Mouse (Mus musculus) G1E (cell line): ENCODE data around the gene Cadm2.

Experiments
- CTCF ChIP-seq: IDR thresholded peaks from 2 replicates; pipeline ENCODE4 v1.5.1; 2012; ENCODE audit warnings: low read depth, low read length, inconsistent platforms, mixed read lengths
- GATA1 ChIP-seq: IDR thresholded peaks from 2 replicates; pipeline ENCODE4 v1.6.1; 2012; ENCODE audit warnings: borderline replicate concordance, low read length, inconsistent platforms, mixed read lengths

DNA sequence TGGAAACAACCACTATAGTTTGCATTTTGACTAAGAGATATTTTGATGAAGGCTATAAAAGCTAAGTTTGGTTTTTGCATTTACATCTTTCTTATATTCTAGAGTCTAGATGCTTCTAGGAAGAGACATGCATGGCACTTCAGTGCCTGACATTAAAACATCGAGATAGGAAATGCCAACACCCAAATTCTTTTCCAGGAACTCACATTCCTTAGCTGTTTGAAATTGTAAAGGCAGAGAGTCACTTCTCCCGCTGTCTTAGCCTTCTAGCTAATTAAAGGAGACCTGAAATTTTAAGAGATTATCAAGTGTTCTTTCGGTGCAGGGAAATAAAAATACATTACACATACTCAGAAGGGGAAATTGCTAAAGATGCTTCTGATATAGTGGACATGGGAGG lies 649.8 kb downstream of the Cadm2 start:
- no peak for TF ChIP-seq CTCF
- TF ChIP-seq GATA1 = no peak
